Mouse (Mus musculus) CH12.LX (cell line): ENCODE measurements around the gene Rasip1. TPM values are rescaled to one million over a fixed set of nuclear protein-coding genes. Genes with fewer than 3 reads are reported as not detected.

Experiments
- DNase-seq: peaks from one replicate; pipeline ENCODE4 v3.0.0-alpha.2; 2013; ENCODE audit errors: extremely low read depth
- H3K27ac ChIP-seq: 2 replicates; pipeline ENCODE4 v1.5.1; 2012; ENCODE audit warnings: low read depth, mild to moderate bottlenecking, control low read depth, moderate library complexity; ENCODE audit not compliant: insufficient read depth
- H3K27me3 ChIP-seq: replicated peaks from 2 replicates; pipeline ENCODE3; 2012; ENCODE audit warnings: inconsistent platforms
- H3K36me3 ChIP-seq, 2 experiments: replicated peaks in 1 of 2; 2 replicates each; pipeline versions ENCODE3 to v1.6.1; 2012; ENCODE audit warnings: inconsistent platforms in 1 of 2, low read length in 1 of 2, mild to moderate bottlenecking in 1 of 2, mixed read lengths in 1 of 2, moderate library complexity in 1 of 2; ENCODE audit not compliant: control insufficient read depth in 1 of 2, insufficient read depth in 1 of 2
- H3K4me1 ChIP-seq, 2 experiments: 2 replicates each; pipeline ENCODE4 v1.6.1; 2012; ENCODE audit warnings: inconsistent platforms in 1 of 2, moderate library complexity in 1 of 2; ENCODE audit not compliant: insufficient read depth in 2 of 2, control insufficient read depth in 1 of 2
- H3K4me2 ChIP-seq: 2 replicates; pipeline ENCODE4 v1.6.1; 2012; ENCODE audit warnings: low read depth, mild to moderate bottlenecking, control low read depth; ENCODE audit not compliant: poor library complexity, insufficient read depth, severe bottlenecking
- H3K4me3 ChIP-seq, 3 experiments: fragments of 150-350 bp in 1 of 3; sonication (generic) in 1 of 3; replicated peaks in 1 of 3; 2 replicates each; pipeline versions ENCODE3 to v1.5.1; 2011 to 2012; ENCODE audit warnings: low read depth in 2 of 3, low read length in 2 of 3, mild to moderate bottlenecking in 2 of 3, moderate library complexity in 2 of 3, control low read depth in 1 of 3, improper control_type of control experiment in 1 of 3, inconsistent platforms in 1 of 3, mixed read lengths in 1 of 3; ENCODE audit not compliant: poor library complexity in 1 of 3
- H3K79me2 ChIP-seq: replicated peaks from 2 replicates; pipeline ENCODE4 v1.6.1; 2012; ENCODE audit warnings: mild to moderate bottlenecking, moderate library complexity; ENCODE audit not compliant: control insufficient read depth, poor library complexity, insufficient read depth, severe bottlenecking; ENCODE audit errors: extremely low read depth
- H3K9ac ChIP-seq: 2 replicates; pipeline ENCODE4 v1.6.1; 2012; ENCODE audit warnings: low read depth, mild to moderate bottlenecking, control low read depth, moderate library complexity; ENCODE audit not compliant: insufficient read depth
- H3K9me3 ChIP-seq: replicated peaks from 2 replicates; pipeline ENCODE3; 2012; ENCODE audit warnings: low read length, inconsistent platforms, mixed read lengths
- CHD2 ChIP-seq: IDR thresholded peaks from 2 replicates; pipeline ENCODE4 v1.6.1; 2011; ENCODE audit warnings: low read length, improper control_type of control experiment
- CTCF ChIP-seq, 2 experiments: IDR thresholded peaks in 1 of 2; conservative IDR thresholded peaks in 1 of 2; 2 replicates each; pipeline ENCODE4 v1.5.1; 2011 to 2012; ENCODE audit warnings: low read depth in 2 of 2, low read length in 2 of 2, improper control_type of control experiment in 1 of 2, inconsistent platforms in 1 of 2, mild to moderate bottlenecking in 1 of 2, moderate library complexity in 1 of 2
- ELF1 ChIP-seq: IDR thresholded peaks from 2 replicates; pipeline ENCODE4 v1.6.1; 2014; ENCODE audit warnings: low read depth, mild to moderate bottlenecking, inconsistent platforms, low read length, improper control_type of control experiment
- EP300 ChIP-seq: IDR thresholded peaks from 2 replicates; pipeline ENCODE4 v1.6.1; 2011; ENCODE audit warnings: low read length, improper control_type of control experiment
- ETS1 ChIP-seq: conservative IDR thresholded peaks from 2 replicates; pipeline ENCODE4 v1.6.1; 2012; ENCODE audit warnings: low read depth, mild to moderate bottlenecking, inconsistent platforms, low read length, improper control_type of control experiment, moderate library complexity
- GABPA ChIP-seq: IDR thresholded peaks from 2 replicates; pipeline ENCODE4 v1.6.1; 2012; ENCODE audit warnings: low read depth, low read length, improper control_type of control experiment, inconsistent platforms; ENCODE audit not compliant: insufficient replicate concordance
- HCFC1 ChIP-seq: IDR thresholded peaks from 2 replicates; pipeline ENCODE4 v1.6.1; 2012; ENCODE audit warnings: low read depth, mild to moderate bottlenecking, inconsistent platforms, low read length, improper control_type of control experiment
- JUN ChIP-seq: IDR thresholded peaks from 2 replicates; pipeline ENCODE4 v1.6.1; 2011; ENCODE audit warnings: low read depth, mild to moderate bottlenecking, low read length, improper control_type of control experiment, moderate library complexity; ENCODE audit not compliant: insufficient read depth
- JUND ChIP-seq: conservative IDR thresholded peaks from 2 replicates; pipeline ENCODE4 v1.6.1; 2011; ENCODE audit warnings: low read depth, low read length, improper control_type of control experiment
- KAT2A ChIP-seq: IDR thresholded peaks from 2 replicates; pipeline ENCODE4 v1.6.1; 2012; ENCODE audit warnings: low read length, improper control_type of control experiment, inconsistent platforms; ENCODE audit not compliant: insufficient replicate concordance
- MAX ChIP-seq: IDR thresholded peaks from 2 replicates; pipeline ENCODE4 v1.6.1; 2011; ENCODE audit warnings: low read length, improper control_type of control experiment
- MXI1 ChIP-seq: IDR thresholded peaks from 2 replicates; pipeline ENCODE4 v1.6.1; 2011; ENCODE audit warnings: mild to moderate bottlenecking, low read depth, low read length, improper control_type of control experiment
- MYC ChIP-seq: IDR thresholded peaks from 2 replicates; pipeline ENCODE4 v1.6.1; 2011; ENCODE audit warnings: low read depth, mild to moderate bottlenecking, improper control_type of control experiment, low read length
- NRF1 ChIP-seq: IDR thresholded peaks from 2 replicates; pipeline ENCODE4 v1.6.1; 2014; ENCODE audit warnings: low read depth, mild to moderate bottlenecking, inconsistent platforms, low read length, improper control_type of control experiment, moderate library complexity
- POLR2A ChIP-seq: IDR thresholded peaks from 2 replicates; pipeline ENCODE4 v1.6.1; 2011; ENCODE audit warnings: low read depth, mild to moderate bottlenecking, improper control_type of control experiment, low read length
- POLR2AphosphoS2 ChIP-seq: IDR thresholded peaks from 2 replicates; pipeline ENCODE4 v1.6.1; 2011; ENCODE audit warnings: low read depth, low read length, improper control_type of control experiment
- RAD21 ChIP-seq: IDR thresholded peaks from 2 replicates; pipeline ENCODE4 v1.6.1; 2011; ENCODE audit warnings: low read depth, mild to moderate bottlenecking, low read length, improper control_type of control experiment, moderate library complexity
- RCOR1 ChIP-seq: conservative IDR thresholded peaks from 2 replicates; pipeline ENCODE4 v1.6.1; 2012; ENCODE audit warnings: low read depth, mild to moderate bottlenecking, inconsistent platforms, low read length, improper control_type of control experiment
- TBP ChIP-seq: conservative IDR thresholded peaks from 2 replicates; pipeline ENCODE4 v1.6.1; 2011; ENCODE audit warnings: low read depth, low read length, improper control_type of control experiment
- UBTF ChIP-seq: IDR thresholded peaks from 2 replicates; pipeline ENCODE4 v1.6.1; 2012; ENCODE audit warnings: low read depth, mild to moderate bottlenecking, inconsistent platforms, low read length, improper control_type of control experiment, moderate library complexity
- ZC3H11A ChIP-seq: IDR thresholded peaks from 2 replicates; pipeline ENCODE4 v1.6.1; 2012; ENCODE audit warnings: low read depth, mild to moderate bottlenecking, inconsistent platforms, low read length, improper control_type of control experiment
- ZKSCAN1 ChIP-seq: IDR thresholded peaks from 2 replicates; pipeline ENCODE4 v1.6.1; 2012; ENCODE audit warnings: low read depth, inconsistent platforms, low read length, improper control_type of control experiment, borderline replicate concordance
- dilution Hi-C: fragments of 300-500 bp; cut with MboI; formaldehyde crosslinking; loops from 2 replicates; pipeline ENCODE4 v1.14.3; 2020; ENCODE audit warnings: low sequenced_read_pairs; ENCODE audit not compliant: extremely low pct_unique_long_range_greater_than_20kb, extremely low pct_ligation_motif_present
- in situ Hi-C: fragments of 300-500 bp; cut with MboI; formaldehyde crosslinking; loops from 3 replicates; pipeline ENCODE4 v1.14.3; 2019; ENCODE audit warnings: low sequenced_read_pairs, low pct_ligation_motif_present, low pct_unique_long_range_greater_than_20kb, mixed read lengths
- polyA plus RNA-seq: library from polyadenylated mRNA; unstranded; fragments of >175 nt; gene quantifications from 2 replicates; pipeline ENCODE4 v1.2.1, GENCODE M21; 2012; ENCODE audit warnings: low read depth; ENCODE audit not compliant: insufficient read length
- total RNA-seq, 2 experiments: library from RNA; depleted of rRNA; stranded (reverse); fragments of 300-350 nt in 1 of 2; fragments of >200 nt in 1 of 2; gene quantifications; 2 replicates each; pipeline ENCODE4 v1.2.3; 2012 to 2014

Rasip1 gene
- total and polyA plus RNA-seq, 3 experiments = 0.46 to 2.9 (median 0.77) TPM

GRCm38 (mm10) chr7:45589898-45590297, 37.4 kb upstream of the Rasip1 start:
- H3K4me3 ChIP-seq = no peak overlapping the region
- dilution Hi-C loops = no loop called here
- no peak overlapping the region for H3K4me2 ChIP-seq
- H3K27ac ChIP-seq = no peak overlapping the region
- TF ChIP-seq ZC3H11A = no peak
- no peak for TF ChIP-seq MYC
- TF ChIP-seq ZKSCAN1 = no peak
- TF ChIP-seq ETS1 = no peak
- no peak for TF ChIP-seq POLR2AphosphoS2
- no peak for TF ChIP-seq CTCF (conservative IDR thresholded peaks at IDR 0.05 in 1 of 2, IDR thresholded peaks at IDR 0.05 in 1 of 2; ENCODE audit: low read depth in 2 of 2, low read length in 2 of 2)
- TF ChIP-seq UBTF = no peak
- TF ChIP-seq JUN = no peak
- no peak for TF ChIP-seq NRF1
- no peak for TF ChIP-seq MAX
- no peak for TF ChIP-seq JUND
- TF ChIP-seq HCFC1 = no peak
- TF ChIP-seq RAD21 = no peak
- no peak for TF ChIP-seq CHD2
- TF ChIP-seq MXI1 = no peak
- TF ChIP-seq KAT2A = no peak
- TF ChIP-seq ELF1 = no peak
- no peak for TF ChIP-seq TBP
- TF ChIP-seq, all 38 proteins: peak for 0
- Histone ChIP-seq H3K79me2 (no peaks in the 10 kb centered on the region), H3K36me3 (peaks cover 18 to 48% of the 10 kb centered on the region in 2 experiments), H3K27me3 (no peaks in the 10 kb centered on the region), H3K4me1 (peaks cover 0 to 32% of the 10 kb centered on the region in 2 experiments; a peak in 3 of 4 replicates), H3K9ac (no peak overlapping the region), H3K9me3 (no peaks in the 10 kb centered on the region)
- in situ Hi-C loops = loop anchor here (5.0 to 10.0 kb wide), 2 partner anchors 65 to 92 kb away; partner anchors contain the start of genes Ntn5, Plekha4 and Ppp1r15a
- no peak for DNase-seq

GRCm38 (mm10) chr7:45590874-45591273, 36.4 kb upstream of the Rasip1 start:
- H3K27me3 ChIP-seq = no peaks in the 10 kb centered on the region
- H3K27ac ChIP-seq = no peak overlapping the region
- DNase-seq = no peak
- no peak overlapping the region for H3K4me2 ChIP-seq
- no peaks in the 10 kb centered on the region for H3K79me2 ChIP-seq
- H3K9ac ChIP-seq = no peak overlapping the region
- peaks cover 0 to 40% of the 10 kb centered on the region in 2 experiments; a peak in 3 of 4 replicates for H3K4me1 ChIP-seq
- dilution Hi-C loops (no loop called here), in situ Hi-C loops (loop anchor here (5.0 kb wide), 1 partner anchor 91 kb away; the partner anchor contains the start of gene Ntn5)
- H3K4me3 ChIP-seq = no peak overlapping the region
- TF ChIP-seq RAD21 (peak; percentile 23; the same call in 1 of the 2 replicates), POLR2A (no peak), MAX (no peak), GABPA (no peak), EP300 (no peak), CTCF (conservative IDR thresholded peaks at IDR 0.05 in 1 of 2, IDR thresholded peaks at IDR 0.05 in 1 of 2; ENCODE audit: low read depth in 2 of 2, low read length in 2 of 2) (peak in 1 of 2 experiments; percentile 58; a peak in 2 of 4 replicates), RCOR1 (no peak)
- peaks cover 11 to 38% of the 10 kb centered on the region in 2 experiments for H3K36me3 ChIP-seq
- no peaks in the 10 kb centered on the region for H3K9me3 ChIP-seq
